Mouse (Mus musculus) left cerebral cortex, postnatal 4 days (tissue): ENCODE data around the gene Creb3l4. TPM values are rescaled to one million over a fixed set of nuclear protein-coding genes. Genes with fewer than 3 reads are reported as not detected.
A peak's percentile ranks its signal among the peaks of the same experiment; 100 is the strongest.
"Not testable (repeated sequence)": the region's sequence is repeated elsewhere in the genome, so short reads cannot be mapped to it uniquely, and the experiment has no call there.

Experiments used
- DNase-seq: peaks from one replicate; pipeline ENCODE4 v3.0.0-alpha.2; 2022
- intact Hi-C: fragments of 180-260 bp; cut with DNase I; formaldehyde crosslinking; loops from one replicate; pipeline ENCODE4 v1.15.1; 2025
- total RNA-seq, 2 experiments: library from RNA; stranded (reverse); gene quantifications; 2 replicates each; pipeline ENCODE4 v1.2.3; 2021

Gene Creb3l4
- total RNA-seq, result under 1 TPM; 0.24 to 0.28 TPM

- intact Hi-C loops, result no loop called here
- peak; percentile 31 for DNase-seq
These were observed at the start of gene Creb3l4 for GRCm38 (mm10) chr3:90242984-90243775. TSS of gene Creb3l4 (minus strand) at chr3:90243512.

GRCm38 (mm10) chr3:90292345-90293275 lies 49.3 kb upstream of the Creb3l4 start, which contains the start of gene Gatad2b:
TSS of gene Gatad2b (plus strand) at chr3:90293178.
- DNase-seq, result peak; percentile 99
- intact Hi-C loops, result loop anchor here (5.0 kb wide), 1 partner anchor 80 kb away; no protein-coding TSS in a partner anchor

- intact Hi-C loops, result loop anchor here (5.0 kb wide), 1 partner anchor 80 kb away; no protein-coding TSS in a partner anchor
These were observed 48.7 kb upstream of the Creb3l4 start for GRCm38 (mm10) chr3:90291982-90292344.

GRCm38 (mm10) chr3:90290602-90291001 lies 47.3 kb upstream of the Creb3l4 start:
- DNase-seq, result no peak
- intact Hi-C loops, result loop anchor here (5.0 kb wide), 1 partner anchor 82 kb away; no protein-coding TSS in a partner anchor

More at GRCm38 (mm10) chr3:90291982-90292344, 48.7 kb upstream of the Creb3l4 start:
- DNase-seq, result no peak

- intact Hi-C loops, DNase-seq: not testable (repeated sequence)
These were observed 46.1 kb upstream of the Creb3l4 start for GRCm38 (mm10) chr3:90289403-90289802.

GRCm38 (mm10) chr3:90284150-90284549 lies 40.8 kb upstream of the Creb3l4 start:
- intact Hi-C loops, result no loop called here
- no peak for DNase-seq

GRCm38 (mm10) chr3:90280708-90281107 lies 37.4 kb upstream of the Creb3l4 start:
- intact Hi-C loops, result no loop called here
- DNase-seq, result no peak

GRCm38 (mm10) chr3:90279743-90280142 lies 36.4 kb upstream of the Creb3l4 start:
- no peak for DNase-seq
- intact Hi-C loops, result no loop called here

- intact Hi-C loops, result no loop called here
- DNase-seq, result no peak
These were observed 35.9 kb upstream of the Creb3l4 start for GRCm38 (mm10) chr3:90279216-90279615.

- intact Hi-C loops, result no loop called here
- DNase-seq, result no peak
These were observed 34.9 kb upstream of the Creb3l4 start for GRCm38 (mm10) chr3:90278211-90278610.

- intact Hi-C loops, result no loop called here
- DNase-seq, result no peak
These were observed 34.5 kb upstream of the Creb3l4 start for GRCm38 (mm10) chr3:90277793-90278192.

- intact Hi-C loops, result no loop called here
- no peak for DNase-seq
These were observed 33.5 kb upstream of the Creb3l4 start for GRCm38 (mm10) chr3:90276858-90277257.

- no peak for DNase-seq
- intact Hi-C loops, result no loop called here
These were observed 32.0 kb upstream of the Creb3l4 start for GRCm38 (mm10) chr3:90275286-90275685.

- DNase-seq, result no peak
- intact Hi-C loops, result no loop called here
These were observed 30.5 kb upstream of the Creb3l4 start for GRCm38 (mm10) chr3:90273855-90274254.

- no peak for DNase-seq
- intact Hi-C loops, result no loop called here
These were observed 28.9 kb upstream of the Creb3l4 start for GRCm38 (mm10) chr3:90272170-90272569.

GRCm38 (mm10) chr3:90270784-90271183 lies 27.5 kb upstream of the Creb3l4 start:
- intact Hi-C loops, result no loop called here
- DNase-seq, result no peak

- no peak for DNase-seq
- intact Hi-C loops, result no loop called here
These were observed 25.7 kb upstream of the Creb3l4 start for GRCm38 (mm10) chr3:90268971-90269370.

- intact Hi-C loops, result no loop called here
- no peak for DNase-seq
These were observed 24.9 kb upstream of the Creb3l4 start for GRCm38 (mm10) chr3:90268190-90268589.

- intact Hi-C loops, result no loop called here
- DNase-seq, result no peak
These were observed 23.8 kb upstream of the Creb3l4 start for GRCm38 (mm10) chr3:90266901-90267775.
